Mouse (Mus musculus): ENCODE results near the gene Ang2. TPM values are rescaled to one million over a fixed set of nuclear protein-coding genes. Genes with fewer than 3 reads are reported as not detected.
"Not testable (repeated sequence)": the region's sequence is repeated elsewhere in the genome, so short reads cannot be mapped to it uniquely, and the experiment has no call there.

Gene Ang2
- not detected in 2 replicates for polyA plus RNA-seq (2015; fragmentation: Nextera tagmentation; extraction: Ambion mirVana)

DNA sequence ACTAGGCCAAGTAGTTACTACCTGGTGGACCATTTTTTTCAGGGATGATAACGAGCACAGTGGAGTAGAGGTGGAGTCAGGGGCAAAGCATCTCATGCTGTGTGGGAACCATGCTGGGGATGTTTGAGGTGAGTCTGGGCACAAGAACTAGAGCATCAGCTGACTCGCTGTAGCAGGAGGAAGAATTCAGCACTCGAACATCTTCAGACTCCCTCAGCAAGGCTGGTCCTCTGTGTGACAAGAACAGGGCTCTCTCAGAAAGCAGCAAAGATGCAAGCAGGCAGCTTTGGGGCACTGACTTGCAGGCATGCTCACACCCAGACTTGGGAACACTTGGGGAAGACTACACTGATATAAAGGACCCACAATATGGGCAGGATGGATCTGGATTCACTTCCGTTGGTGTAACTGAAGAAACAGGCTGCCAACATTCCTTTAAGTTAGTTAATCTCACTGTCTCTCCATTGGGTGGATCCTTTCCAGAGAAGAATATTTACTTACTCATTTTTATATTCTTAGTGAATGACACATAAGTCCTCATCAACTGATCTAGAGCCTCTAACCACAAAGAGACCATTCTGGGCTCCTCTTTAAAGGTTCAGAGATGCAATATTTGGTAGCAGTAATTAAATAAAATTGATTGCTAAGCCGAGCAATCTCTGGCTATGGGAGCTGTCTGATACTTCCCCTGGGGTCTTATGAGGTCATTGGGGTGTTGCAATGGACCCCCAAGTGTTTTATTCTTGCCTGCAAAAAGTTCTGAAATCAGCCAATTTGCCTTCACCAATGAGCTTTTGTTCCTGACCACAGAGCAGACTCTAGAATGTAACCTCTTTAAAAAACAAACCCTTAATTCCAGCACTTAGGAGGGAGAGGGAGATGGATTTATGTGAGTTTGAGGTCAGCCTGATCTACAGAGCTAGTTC, at the start of gene Ang2:
Ang2 (minus strand) TSS at position 51 of the 926 bp plus-strand sequence.
- 85% methylated on average over 5 of the region's 5 CpGs for WGBS
- H3K27ac ChIP-seq: no peak within 1 kb of the TSS
- ATAC-seq: no peak
- H3K27me3 ChIP-seq: no peaks in the 10 kb centered on the region
- H3K4me1 ChIP-seq: no peaks in the 10 kb centered on the region
- H3K4me2 ChIP-seq: no peak within 1 kb of the TSS
- no peak within 1 kb of the TSS for H3K9ac ChIP-seq
- H3K36me3 ChIP-seq (ENCODE audit: poor library complexity, severe bottlenecking): no peaks in the 10 kb centered on the region
- no peak within 1 kb of the TSS for H3K4me3 ChIP-seq
- H3K9me3 ChIP-seq (replicated peaks): no peaks in the 10 kb centered on the region

DNA sequence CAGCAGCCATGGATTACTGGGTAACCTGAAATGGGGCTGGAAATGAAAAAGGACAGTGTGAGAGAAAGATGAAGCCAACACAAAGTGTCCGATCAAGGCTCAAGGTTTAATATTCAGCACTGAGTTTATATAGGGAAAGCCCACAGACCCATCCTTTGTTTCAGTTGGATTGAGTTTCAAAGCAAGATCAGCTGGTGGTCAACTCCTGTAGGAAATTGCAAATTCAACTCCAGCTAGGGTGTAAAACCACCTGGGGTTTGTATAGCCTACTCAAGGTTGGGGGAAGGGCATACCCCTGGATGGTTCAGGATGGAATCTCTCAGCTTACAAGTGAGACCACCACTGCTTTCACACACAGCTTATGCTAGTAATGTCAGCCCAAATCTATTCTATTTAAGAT, 48.8 kb upstream of the Ang2 start:
- WGBS: 88% methylated on average over 1 of the region's 1 CpGs
- Histone ChIP-seq H3K36me3 (ENCODE audit: poor library complexity, severe bottlenecking) (no peaks in the 10 kb centered on the region), H3K4me3 (no peak overlapping the region), H3K9ac (no peak overlapping the region), H3K27me3 (no peaks in the 10 kb centered on the region), H3K4me2 (no peak overlapping the region), H3K27ac (no peak overlapping the region), H3K4me1 (no peaks in the 10 kb centered on the region), H3K9me3 (replicated peaks) (no peaks in the 10 kb centered on the region)
- ATAC-seq: no peak

- Histone ChIP-seq H3K9me3 (replicated peaks) (no peaks in the 10 kb centered on the region), H3K27ac (no peak overlapping the region), H3K27me3 (no peaks in the 10 kb centered on the region), H3K36me3 (ENCODE audit: poor library complexity, severe bottlenecking) (no peaks in the 10 kb centered on the region), H3K4me2 (no peak overlapping the region), H3K9ac (no peak overlapping the region), H3K4me3 (no peak overlapping the region), H3K4me1 (no peaks in the 10 kb centered on the region)
- no peak for ATAC-seq
These were observed 42.0 kb upstream of the Ang2 start for GRCm38 (mm10) chr14:51240899-51241298.

DNA sequence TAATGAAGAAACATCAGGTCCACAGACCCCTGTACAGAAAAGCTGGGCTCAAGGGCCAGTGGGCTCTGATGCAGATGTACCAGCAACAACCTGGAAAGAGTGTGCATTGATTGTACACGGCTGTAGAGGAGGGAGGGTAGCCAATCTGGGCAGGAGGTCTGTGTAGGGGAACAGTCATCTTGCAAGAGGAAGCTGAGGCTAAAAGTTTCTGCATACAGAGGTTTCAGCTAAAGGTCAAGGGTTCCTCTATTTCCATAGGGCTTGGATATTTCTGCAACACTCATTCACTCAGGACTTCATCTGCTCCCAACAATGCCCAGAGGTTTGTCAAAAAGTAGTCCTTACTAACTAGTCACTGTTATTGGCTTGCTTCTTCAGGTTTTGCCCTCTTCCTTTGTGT, 38.5 kb upstream of the Ang2 start:
- 69% methylated on average over 1 of the region's 1 CpGs for WGBS

GRCm38 (mm10) chr14:51229657-51230056, 30.7 kb upstream of the Ang2 start:
- WGBS: 64% methylated on average over 4 of the region's 4 CpGs

More for the DNA sequence above, 38.5 kb upstream of the Ang2 start:
- H3K4me1 ChIP-seq; H3K27me3 ChIP-seq; H3K9me3 ChIP-seq (replicated peaks); H3K36me3 ChIP-seq (ENCODE audit: poor library complexity, severe bottlenecking); H3K4me3 ChIP-seq; H3K4me2 ChIP-seq; H3K27ac ChIP-seq; H3K9ac ChIP-seq; ATAC-seq: not testable (repeated sequence)

DNA sequence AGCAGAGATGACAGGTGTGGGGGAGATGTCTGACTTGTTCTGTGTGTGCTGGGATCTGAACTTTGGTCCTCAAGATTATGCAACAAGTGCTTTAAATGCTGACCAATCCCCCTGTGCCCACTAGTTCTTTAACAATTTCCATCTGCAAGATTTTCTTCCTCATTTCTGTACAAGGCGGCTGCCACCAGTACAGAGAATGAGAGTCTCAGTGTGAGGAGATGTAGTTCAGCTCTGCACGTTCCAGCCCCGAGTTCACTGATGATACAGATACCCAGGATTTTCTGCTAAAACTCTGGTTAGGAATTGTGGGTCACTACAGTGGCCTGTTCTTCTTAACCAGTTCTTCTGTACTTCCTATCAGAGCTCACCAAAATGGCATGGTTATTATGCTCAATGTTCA, 21.1 kb upstream of the Ang2 start:
- 95% methylated on average over 3 of the region's 3 CpGs for WGBS
- not testable (repeated sequence) for H3K9ac ChIP-seq; H3K27me3 ChIP-seq; H3K36me3 ChIP-seq (ENCODE audit: poor library complexity, severe bottlenecking); ATAC-seq; H3K4me1 ChIP-seq; H3K4me3 ChIP-seq; H3K27ac ChIP-seq; H3K9me3 ChIP-seq (replicated peaks); H3K4me2 ChIP-seq

More at GRCm38 (mm10) chr14:51229657-51230056, 30.7 kb upstream of the Ang2 start:
- not testable (repeated sequence) for H3K9me3 ChIP-seq (replicated peaks); H3K4me1 ChIP-seq; H3K27ac ChIP-seq; H3K9ac ChIP-seq; H3K36me3 ChIP-seq (ENCODE audit: poor library complexity, severe bottlenecking); H3K4me2 ChIP-seq; H3K27me3 ChIP-seq; H3K4me3 ChIP-seq; ATAC-seq

DNA sequence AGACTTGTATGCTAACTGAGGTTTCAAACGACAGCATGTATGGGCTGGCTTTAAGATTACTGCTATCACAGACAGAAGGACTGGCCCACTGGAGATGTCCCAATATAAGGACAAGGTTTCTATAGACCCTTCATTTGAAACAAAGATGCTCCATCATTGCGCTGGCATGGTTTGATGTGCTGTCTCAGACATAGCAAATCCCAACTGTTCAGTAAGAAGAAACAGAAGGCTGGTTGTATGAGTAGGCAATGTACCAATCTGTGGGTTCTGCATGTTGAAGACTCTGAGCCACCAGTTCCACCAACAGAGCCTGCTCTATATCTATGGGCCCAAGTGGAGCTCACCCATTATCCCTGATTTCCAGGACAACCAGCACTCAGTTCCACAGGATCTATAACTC, 4.2 kb upstream of the Ang2 start, which contains the start of gene Ear14:
Ear14 (plus strand) TSS at position 277 of the 400 bp plus-strand sequence.
- ATAC-seq: no peak
- no peak within 1 kb of the TSS for H3K4me3 ChIP-seq
- no peaks in the 10 kb centered on the region for H3K27me3 ChIP-seq
- 92% methylated on average over 2 of the region's 2 CpGs for WGBS
- no peaks in the 10 kb centered on the region for H3K36me3 ChIP-seq (ENCODE audit: poor library complexity, severe bottlenecking)
- no peak within 1 kb of the TSS for H3K4me2 ChIP-seq
- no peak within 1 kb of the TSS for H3K27ac ChIP-seq
- no peaks in the 10 kb centered on the region for H3K9me3 ChIP-seq (replicated peaks)
- H3K4me1 ChIP-seq: no peaks in the 10 kb centered on the region
- no peak within 1 kb of the TSS for H3K9ac ChIP-seq

DNA sequence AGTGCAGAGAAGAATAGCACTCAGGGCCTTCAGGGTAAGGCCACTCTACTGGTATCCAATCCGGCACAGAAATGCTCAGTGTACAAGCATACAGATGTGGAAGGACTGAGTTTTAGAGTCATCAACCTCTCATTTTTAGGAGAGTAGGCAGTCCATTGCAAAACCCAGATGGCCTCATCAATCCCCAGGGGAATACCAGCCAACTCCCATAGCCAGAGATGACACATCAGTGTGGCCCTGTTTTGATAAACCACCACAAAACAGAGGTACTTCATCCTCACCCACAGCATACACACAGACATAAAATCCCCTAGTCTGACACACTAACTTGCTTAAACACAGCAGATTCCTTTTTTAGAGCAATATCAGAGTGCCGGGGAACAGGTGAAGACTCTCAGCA, 1.5 kb upstream of the Ang2 start:
- Histone ChIP-seq H3K9me3 (replicated peaks) (no peaks in the 10 kb centered on the region), H3K4me1 (no peaks in the 10 kb centered on the region), H3K4me3 (no peak overlapping the region), H3K4me2 (no peak overlapping the region), H3K36me3 (ENCODE audit: poor library complexity, severe bottlenecking) (no peaks in the 10 kb centered on the region), H3K27ac (no peak overlapping the region), H3K9ac (no peak overlapping the region), H3K27me3 (no peaks in the 10 kb centered on the region)
- WGBS: 96% methylated on average over 2 of the region's 2 CpGs
- ATAC-seq: no peak

DNA sequence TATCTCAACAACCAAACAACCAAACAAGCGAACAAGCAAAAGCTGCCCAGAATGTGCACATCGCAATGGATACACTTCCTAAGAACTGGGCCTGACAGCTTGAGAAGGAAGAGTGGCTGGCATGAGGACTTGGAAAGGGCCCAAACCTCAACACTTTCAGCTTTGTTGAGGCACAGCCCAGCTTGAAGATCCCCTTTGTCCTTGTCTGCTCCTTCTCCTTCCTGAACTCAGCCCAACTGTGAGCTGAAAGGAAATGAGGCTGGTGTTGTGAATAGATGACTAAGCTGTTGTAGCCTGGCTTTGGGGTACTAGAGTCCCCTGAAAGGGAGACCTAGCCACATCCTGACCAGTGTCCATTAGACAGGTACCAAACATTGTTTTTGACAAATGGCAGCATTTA, 1.1 kb upstream of the Ang2 start:
- H3K36me3 ChIP-seq (ENCODE audit: poor library complexity, severe bottlenecking): no peaks in the 10 kb centered on the region
- no peaks in the 10 kb centered on the region for H3K4me1 ChIP-seq
- no peak overlapping the region for H3K27ac ChIP-seq
- 97% methylated on average over 2 of the region's 2 CpGs for WGBS
- no peaks in the 10 kb centered on the region for H3K9me3 ChIP-seq (replicated peaks)
- H3K4me3 ChIP-seq: no peak overlapping the region
- ATAC-seq: no peak
- H3K27me3 ChIP-seq: no peaks in the 10 kb centered on the region
- H3K9ac ChIP-seq: no peak overlapping the region
- H3K4me2 ChIP-seq: no peak overlapping the region

DNA sequence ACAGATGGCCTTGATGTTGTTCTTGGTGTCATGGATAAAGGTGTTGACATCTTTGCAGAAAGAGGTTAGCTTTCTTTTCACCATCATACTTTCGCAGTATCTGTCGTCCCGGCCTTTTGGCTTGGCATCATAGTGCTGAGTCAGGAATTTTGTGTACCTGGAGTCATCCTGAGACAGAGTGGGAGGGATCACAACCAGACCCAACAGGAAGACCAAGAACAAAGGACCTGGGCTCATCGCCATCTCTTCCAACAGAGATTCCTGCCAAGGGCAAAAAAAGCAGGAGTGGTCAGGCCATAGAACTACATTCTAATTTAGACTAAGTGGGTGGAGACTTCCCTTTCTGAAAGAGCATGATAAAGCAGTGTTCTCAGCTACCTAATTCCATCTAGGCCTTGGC, 3.3 kb downstream of the Ang2 start:
- H3K9me3 ChIP-seq (replicated peaks): no peaks in the 10 kb centered on the region
- H3K27me3 ChIP-seq: no peaks in the 10 kb centered on the region
- no peaks in the 10 kb centered on the region for H3K4me1 ChIP-seq
- no peaks in the 10 kb centered on the region for H3K36me3 ChIP-seq (ENCODE audit: poor library complexity, severe bottlenecking)
- 96% methylated on average over 4 of the region's 4 CpGs for WGBS
- no peak overlapping the region for H3K4me3 ChIP-seq
- H3K27ac ChIP-seq: no peak overlapping the region
- no peak for ATAC-seq
- H3K4me2 ChIP-seq: no peak overlapping the region
- H3K9ac ChIP-seq: no peak overlapping the region

DNA sequence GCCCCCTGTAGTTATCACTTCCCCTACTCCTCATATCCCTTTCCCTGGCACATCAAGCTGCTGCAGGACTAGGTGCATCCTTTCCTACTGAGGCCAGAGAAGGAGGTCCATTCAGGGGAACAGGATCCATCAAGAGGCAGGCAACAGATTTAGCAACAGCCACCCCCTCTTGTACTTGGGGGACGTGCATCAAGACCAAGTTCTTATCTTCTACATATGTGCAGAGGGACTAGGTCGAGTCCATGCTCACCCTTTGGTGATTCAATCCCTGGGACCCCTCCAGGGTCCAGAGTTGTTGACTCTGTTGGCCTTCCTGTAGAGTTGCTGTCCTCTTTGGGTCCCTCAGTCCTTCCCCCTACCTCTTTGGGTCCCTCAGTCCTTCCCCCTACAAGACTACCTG, 17.9 kb downstream of the Ang2 start:
- H3K4me1 ChIP-seq; H3K9me3 ChIP-seq (replicated peaks); H3K27me3 ChIP-seq; H3K36me3 ChIP-seq (ENCODE audit: poor library complexity, severe bottlenecking); H3K27ac ChIP-seq; H3K4me2 ChIP-seq; ATAC-seq; H3K4me3 ChIP-seq; H3K9ac ChIP-seq: not testable (repeated sequence)
- WGBS: 83% methylated on average over 2 of the region's 2 CpGs

DNA sequence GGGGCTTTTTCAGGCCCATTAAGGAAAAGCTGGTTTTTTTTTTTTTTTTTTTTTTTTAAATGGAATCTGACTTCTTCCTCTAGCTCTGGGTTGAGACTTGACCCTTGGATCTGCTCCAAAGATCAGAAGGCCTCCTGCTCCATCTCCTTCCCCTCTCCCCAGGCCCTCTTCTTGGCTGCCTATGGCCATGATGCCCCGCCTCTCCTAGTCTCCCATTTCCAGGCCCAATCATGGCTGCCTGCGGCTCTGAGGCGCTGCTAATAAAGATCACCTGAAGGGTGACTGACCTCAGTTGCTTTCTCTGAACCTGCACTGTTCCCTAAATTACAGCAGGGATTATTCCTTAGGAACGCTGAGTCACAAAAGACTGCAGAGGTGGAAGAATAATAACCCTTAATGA, 25.1 kb downstream of the Ang2 start:
- no peak for ATAC-seq
- 55% methylated on average over 4 of the region's 4 CpGs for WGBS
- H3K36me3 ChIP-seq (ENCODE audit: poor library complexity, severe bottlenecking): no peaks in the 10 kb centered on the region

GRCm38 (mm10) chr14:51172947-51173346, 26.0 kb downstream of the Ang2 start:
- H3K27ac ChIP-seq; H3K9ac ChIP-seq; H3K36me3 ChIP-seq (ENCODE audit: poor library complexity, severe bottlenecking); ATAC-seq; H3K9me3 ChIP-seq (replicated peaks); H3K27me3 ChIP-seq; H3K4me2 ChIP-seq; H3K4me3 ChIP-seq; H3K4me1 ChIP-seq: not testable (repeated sequence)
- 37% methylated on average over 4 of the region's 4 CpGs for WGBS

More for the DNA sequence above, 25.1 kb downstream of the Ang2 start:
- no peak overlapping the region for H3K4me3 ChIP-seq
- no peak overlapping the region for H3K4me2 ChIP-seq
- H3K27ac ChIP-seq: no peak overlapping the region
- H3K4me1 ChIP-seq: no peaks in the 10 kb centered on the region
- H3K9ac ChIP-seq: no peak overlapping the region
- H3K9me3 ChIP-seq (replicated peaks): no peaks in the 10 kb centered on the region
- no peaks in the 10 kb centered on the region for H3K27me3 ChIP-seq
